Mouse (Mus musculus) embryonic facial prominence, embryonic 12.5 days (tissue): ENCODE data around the gene Olfr965. TPM values are rescaled to one million over a fixed set of nuclear protein-coding genes. Genes with fewer than 3 reads are reported as not detected.

Source experiments
- polyA plus RNA-seq: library from polyadenylated mRNA; unstranded; fragments of >200 nt; fragmentation: Nextera tagmentation; extraction: Ambion mirVana; gene quantifications from 2 replicates; pipeline ENCODE4 v1.2.1, GENCODE M21; 2016

The Olfr965 gene
- polyA plus RNA-seq, 1 experiment from 2014 or later = not detected

Other genes starting within 250 kb of the Olfr965 start
- gene Olfr955, start 239.4 kb upstream of the Olfr965 start, polyA plus RNA-seq = not detected in 2 replicates
- not detected in 2 replicates for gene Olfr44, start 217.4 kb upstream of the Olfr965 start, polyA plus RNA-seq
- gene Olfr957, start 195.5 kb upstream of the Olfr965 start, polyA plus RNA-seq = not detected in 2 replicates
- gene Olfr958, start 157.3 kb upstream of the Olfr965 start, polyA plus RNA-seq = not detected in 2 replicates
- gene Olfr959, start 135.8 kb upstream of the Olfr965 start, polyA plus RNA-seq = not detected in 2 replicates
- gene AW551984, start 107.0 kb upstream of the Olfr965 start, polyA plus RNA-seq = 48.5 and 52.8 TPM in 2 replicates
- gene Olfr148, start 100.7 kb upstream of the Olfr965 start, polyA plus RNA-seq = not detected in 2 replicates
- not detected in 2 replicates for gene Olfr960, start 90.0 kb upstream of the Olfr965 start, polyA plus RNA-seq
- not detected in 2 replicates for gene Olfr961, start 66.3 kb upstream of the Olfr965 start, polyA plus RNA-seq
- not detected in 2 replicates for gene Olfr963, start 44.1 kb upstream of the Olfr965 start, polyA plus RNA-seq
- not detected in 2 replicates for gene Olfr149, start 4.2 kb upstream of the Olfr965 start, polyA plus RNA-seq
- not detected in 2 replicates for gene Olfr150, start 19.6 kb downstream of the Olfr965 start, polyA plus RNA-seq
- gene Olfr967, start 34.9 kb downstream of the Olfr965 start, polyA plus RNA-seq = not detected in 2 replicates
- not detected in 2 replicates for gene Olfr968, start 71.9 kb downstream of the Olfr965 start, polyA plus RNA-seq
- not detected in 2 replicates for gene Olfr969, start 79.6 kb downstream of the Olfr965 start, polyA plus RNA-seq
- not detected in 2 replicates for gene Olfr970, start 97.5 kb downstream of the Olfr965 start, polyA plus RNA-seq
- gene Olfr971, start 125.5 kb downstream of the Olfr965 start, polyA plus RNA-seq = not detected in 2 replicates
- gene Olfr972, start 155.1 kb downstream of the Olfr965 start, polyA plus RNA-seq = 0.35 TPM in 1 of 2 replicates, not detected in the other
- not detected in 2 replicates for gene Olfr229, start 196.0 kb downstream of the Olfr965 start, polyA plus RNA-seq
- not detected in 2 replicates for gene Olfr974, start 226.1 kb downstream of the Olfr965 start, polyA plus RNA-seq
- gene Olfr975, start 240.7 kb downstream of the Olfr965 start, polyA plus RNA-seq = not detected in 2 replicates
- not detected in 2 replicates for gene Olfr976, start 249.8 kb downstream of the Olfr965 start, polyA plus RNA-seq